Mouse (Mus musculus) MEL (cell line): Measurements from ENCODE around the gene Nlrp3.

Experiments used
- CTCF ChIP-seq, 3 experiments: IDR thresholded peaks in 2 of 3; conservative IDR thresholded peaks in 1 of 3; 2 replicates each; pipeline ENCODE4 v1.5.1; 2011 to 2012; ENCODE audit warnings: low read length in 3 of 3, low read depth in 2 of 3, mild to moderate bottlenecking in 2 of 3, improper control_type of control experiment in 1 of 3, inconsistent platforms in 1 of 3, mixed read lengths in 1 of 3, moderate library complexity in 1 of 3; ENCODE audit not compliant: control insufficient read depth in 1 of 3, insufficient read depth in 1 of 3, poor library complexity in 1 of 3, severe bottlenecking in 1 of 3
- EP300 ChIP-seq, 2 experiments: IDR thresholded peaks; 2 replicates each; pipeline ENCODE4 v1.6.1; 2011; ENCODE audit warnings: improper control_type of control experiment in 2 of 2, low read length in 2 of 2, low read depth in 1 of 2, mild to moderate bottlenecking in 1 of 2
- GATA1 ChIP-seq: IDR thresholded peaks from 2 replicates; pipeline ENCODE4 v1.6.1; 2011; ENCODE audit warnings: low read depth, low read length, improper control_type of control experiment
- POLR2A ChIP-seq, 2 experiments: IDR thresholded peaks; 2 replicates each; pipeline ENCODE4 v1.6.1; 2011 to 2012; ENCODE audit warnings: low read length in 2 of 2, mild to moderate bottlenecking in 2 of 2, control low read depth in 1 of 2, improper control_type of control experiment in 1 of 2, low read depth in 1 of 2, moderate library complexity in 1 of 2; ENCODE audit not compliant: control insufficient read depth in 1 of 2, insufficient read depth in 1 of 2, poor library complexity in 1 of 2
- POLR2AphosphoS5 ChIP-seq: IDR thresholded peaks from 2 replicates; pipeline ENCODE4 v1.6.1; 2012; ENCODE audit warnings: low read depth, borderline replicate concordance, mild to moderate bottlenecking, inconsistent platforms, low read length, moderate library complexity, mixed read lengths
- RCOR1 ChIP-seq: IDR thresholded peaks from 2 replicates; pipeline ENCODE4 v1.6.1; 2012; ENCODE audit warnings: low read depth, mild to moderate bottlenecking, inconsistent platforms, low read length, improper control_type of control experiment
- SIN3A ChIP-seq: IDR thresholded peaks from 2 replicates; pipeline ENCODE4 v1.6.1; 2012; ENCODE audit warnings: low read length, improper control_type of control experiment, inconsistent platforms
- SMC3 ChIP-seq: IDR thresholded peaks from 2 replicates; pipeline ENCODE4 v1.6.1; 2011; ENCODE audit warnings: low read depth, low read length, improper control_type of control experiment
- TAL1 ChIP-seq: IDR thresholded peaks from 2 replicates; pipeline ENCODE4 v1.6.1; 2012; ENCODE audit warnings: mild to moderate bottlenecking, inconsistent platforms, low read length, moderate library complexity, mixed read lengths
- USF1 ChIP-seq: IDR thresholded peaks from 2 replicates; pipeline ENCODE4 v1.6.1; 2014; ENCODE audit warnings: low read depth, mild to moderate bottlenecking, inconsistent platforms, low read length, improper control_type of control experiment, moderate library complexity
- ZMIZ1 ChIP-seq: IDR thresholded peaks from 2 replicates; pipeline ENCODE4 v1.6.1; 2012; ENCODE audit warnings: low read depth, mild to moderate bottlenecking, inconsistent platforms, low read length, improper control_type of control experiment, moderate library complexity

DNA sequence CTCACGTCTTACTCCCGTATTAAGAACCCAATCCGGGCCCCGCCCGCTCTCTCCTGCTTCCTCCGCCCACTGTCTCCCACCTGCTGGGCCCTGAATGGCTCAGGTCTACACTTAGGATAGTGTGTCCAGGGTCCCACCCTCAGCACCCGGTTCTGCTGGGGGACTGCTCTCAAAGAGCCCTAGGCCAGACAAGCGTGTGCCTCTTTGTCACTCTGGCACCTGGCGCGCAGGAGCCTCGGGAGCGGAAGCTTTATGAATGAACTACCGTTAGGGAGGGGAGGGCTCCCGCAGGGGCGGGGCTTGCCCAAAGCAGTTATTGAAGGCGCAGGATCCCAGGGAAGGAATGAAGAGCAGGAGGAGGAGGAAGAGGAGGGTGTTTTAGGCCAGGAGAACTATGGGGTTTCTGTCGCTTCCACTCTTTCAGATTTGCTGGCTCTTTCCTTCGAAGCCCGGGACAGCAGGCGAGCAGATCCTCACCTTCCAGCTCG lies 36.0 kb upstream of the Nlrp3 start:
- TF ChIP-seq TAL1 (no peak), ZMIZ1 (peak; percentile 71), SMC3 (no peak), CTCF (IDR thresholded peaks at IDR 0.05 in 2 of 3, conservative IDR thresholded peaks at IDR 0.05 in 1 of 3; ENCODE audit: control insufficient read depth in 1 of 3, insufficient read depth in 1 of 3, low read depth in 2 of 3, low read length in 3 of 3, poor library complexity in 1 of 3, severe bottlenecking in 1 of 3) (no peak), GATA1 (no peak), USF1 (0 out of 2 replicates have a peak, but pooled peaks have one; percentile 11), EP300 (IDR thresholded peaks at IDR 0.05; ENCODE audit: low read depth in 1 of 2, low read length in 2 of 2) (peak in 1 of 2 experiments; percentile 53; a peak in 2 of 4 replicates), POLR2A (IDR thresholded peaks at IDR 0.05; ENCODE audit: control insufficient read depth in 1 of 2, insufficient read depth in 1 of 2, low read depth in 1 of 2, low read length in 2 of 2, poor library complexity in 1 of 2) (peak; percentile 65 to 97), RCOR1 (no peak), SIN3A (peak; percentile 72; the same call in 1 of the 2 replicates), POLR2AphosphoS5 (no peak)
